Mouse (Mus musculus): ENCODE measurements around the gene Sept3. TPM values are rescaled to one million over a fixed set of nuclear protein-coding genes. Genes with fewer than 3 reads are reported as not detected.

Sept3 gene
- polyA plus RNA-seq (2012; rRNA removed), result 154 and 257 TPM in 2 replicates

GRCm38 (mm10) chr15:82274593-82274926 lies at the start of gene Sept3:
Gene Sept3, plus strand, starts transcription at chr15:82274893.

GRCm38 (mm10) chr15:82244115-82244804 lies 30.4 kb upstream of the Sept3 start, which contains the start of gene Cenpm:
Gene Cenpm, minus strand, starts transcription at chr15:82244748.

GRCm38 (mm10) chr15:82252097-82252496 lies 22.6 kb upstream of the Sept3 start, which contains the start of gene 1500009C09Rik:
Gene 1500009C09Rik, plus strand, starts transcription at chr15:82252397.

GRCm38 (mm10) chr15:82298764-82299561 lies 24.3 kb downstream of the Sept3 start, which contains the start of gene Wbp2nl:
Gene Wbp2nl, plus strand, starts transcription at chr15:82298954.

GRCm38 (mm10) chr15:82338593-82339112 lies 64.0 kb downstream of the Sept3 start, which contains the start of the genes Naga, Pheta2 and Smdt1:
Gene Naga, minus strand, starts transcription at chr15:82338925.
Gene Pheta2, plus strand, starts transcription at chr15:82338942.
Gene Smdt1, plus strand, starts transcription at chr15:82338959.

Other genes starting within 250 kb of the Sept3 start
- 20.3 and 29.7 TPM in 2 replicates for gene Desi1, start 241.0 kb upstream of the Sept3 start, polyA plus RNA-seq (2012; rRNA removed)
- gene Snu13, start 227.3 kb upstream of the Sept3 start, polyA plus RNA-seq (2012; rRNA removed), result 88.9 and 164 TPM in 2 replicates
- gene 4930407I10Rik, start 215.7 kb upstream of the Sept3 start, polyA plus RNA-seq (2012; rRNA removed), result 0.01 TPM in 1 of 2 replicates, not detected in the other
- 0.06 and 0.10 TPM in 2 replicates for gene Mei1, start 204.9 kb upstream of the Sept3 start, polyA plus RNA-seq (2012; rRNA removed)
- gene Ccdc134, start 147.0 kb upstream of the Sept3 start, polyA plus RNA-seq (2012; rRNA removed), result 23.7 and 25.0 TPM in 2 replicates
- gene Srebf2, start 127.7 kb upstream of the Sept3 start, polyA plus RNA-seq (2012; rRNA removed), result 120 and 126 TPM in 2 replicates
- 0.57 and 1.2 TPM in 2 replicates for gene Shisa8, start 62.1 kb upstream of the Sept3 start, polyA plus RNA-seq (2012; rRNA removed)
- 0.14 and 0.28 TPM in 2 replicates for gene Tnfrsf13c, start 50.5 kb upstream of the Sept3 start, polyA plus RNA-seq (2012; rRNA removed)
- 45.2 and 65.4 TPM in 2 replicates for gene Cenpm, start 30.1 kb upstream of the Sept3 start, polyA plus RNA-seq (2012; rRNA removed)
- 6.7 and 13.2 TPM in 2 replicates for gene 1500009C09Rik, start 22.5 kb upstream of the Sept3 start, polyA plus RNA-seq (2012; rRNA removed)
- 0.18 and 0.19 TPM in 2 replicates for gene Wbp2nl, start 24.1 kb downstream of the Sept3 start, polyA plus RNA-seq (2012; rRNA removed)
- 47.0 and 64.3 TPM in 2 replicates for gene Naga, start 64.0 kb downstream of the Sept3 start, polyA plus RNA-seq (2012; rRNA removed)
- 4.6 and 5.6 TPM in 2 replicates for gene Pheta2, start 64.0 kb downstream of the Sept3 start, polyA plus RNA-seq (2012; rRNA removed)
- gene Smdt1, start 64.1 kb downstream of the Sept3 start, polyA plus RNA-seq (2012; rRNA removed), result 188 and 236 TPM in 2 replicates
- 289 and 293 TPM in 2 replicates for gene Ndufa6, start 79.4 kb downstream of the Sept3 start, polyA plus RNA-seq (2012; rRNA removed)
- 11.4 and 15.8 TPM in 2 replicates for gene Cyp2d22, start 105.4 kb downstream of the Sept3 start, polyA plus RNA-seq (2012; rRNA removed)
- gene Cyp2d11, start 119.1 kb downstream of the Sept3 start, polyA plus RNA-seq (2012; rRNA removed), result not detected in 2 replicates
- gene Cyp2d10, start 132.3 kb downstream of the Sept3 start, polyA plus RNA-seq (2012; rRNA removed), result 0.34 and 0.62 TPM in 2 replicates
- gene Cyp2d9, start 158.5 kb downstream of the Sept3 start, polyA plus RNA-seq (2012; rRNA removed), result 0.09 TPM in 1 of 2 replicates, not detected in the other